Mouse (Mus musculus) c-Kit-negative CD71-positive TER-119-positive erythroid progenitor cells, embryonic 14.5 days (primary cell): ENCODE data around the gene Manba.
"Not testable (repeated sequence)": the region's sequence is repeated elsewhere in the genome, so short reads cannot be mapped to it uniquely, and the experiment has no call there.

Experiments
- DNase-seq: peaks from one replicate; pipeline ENCODE4 v3.0.0-alpha.2; 2013; ENCODE audit warnings: low read depth, low spot score

Manba gene

GRCm38 (mm10) chr3:135486351-135486750 lies 940 bp downstream of the Manba start:
- no peak for DNase-seq

- no peak for DNase-seq
Measured at GRCm38 (mm10) chr3:135487803-135488202, 2.4 kb downstream of the Manba start.

DNA sequence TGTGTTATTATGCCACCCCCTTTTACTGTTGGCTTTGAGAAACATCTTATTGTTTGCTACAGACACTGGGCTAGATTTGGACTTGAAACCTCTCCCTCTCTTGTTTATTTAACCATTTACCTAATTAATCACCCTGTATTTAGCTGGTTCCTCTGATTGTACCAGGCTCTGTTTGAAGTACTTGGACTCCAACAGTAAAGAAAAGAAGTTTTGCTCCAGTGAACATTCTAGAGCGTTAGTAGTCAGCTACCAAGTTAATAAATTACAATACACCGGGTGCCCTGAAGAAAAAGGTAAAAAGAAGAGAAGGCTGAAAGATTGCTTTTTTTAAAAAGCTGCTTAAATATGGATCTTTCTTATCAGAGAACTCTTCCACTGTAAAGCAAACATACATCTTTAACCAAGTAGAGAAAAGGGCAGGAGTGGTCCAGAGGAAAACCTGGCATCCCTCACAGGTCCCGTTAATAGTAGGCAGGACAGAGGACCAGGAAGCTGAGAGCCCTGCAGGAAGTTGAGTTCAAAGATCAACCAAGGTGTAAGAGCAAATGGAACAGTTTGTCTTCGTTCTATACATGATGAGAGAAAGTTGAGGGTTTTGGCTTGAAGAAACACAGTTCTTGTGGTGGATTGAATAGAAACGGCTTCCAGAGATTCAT lies 4.6 kb downstream of the Manba start:
- DNase-seq = no peak

- no peak for DNase-seq
Measured at GRCm38 (mm10) chr3:135491102-135491501, 5.7 kb downstream of the Manba start.

DNA sequence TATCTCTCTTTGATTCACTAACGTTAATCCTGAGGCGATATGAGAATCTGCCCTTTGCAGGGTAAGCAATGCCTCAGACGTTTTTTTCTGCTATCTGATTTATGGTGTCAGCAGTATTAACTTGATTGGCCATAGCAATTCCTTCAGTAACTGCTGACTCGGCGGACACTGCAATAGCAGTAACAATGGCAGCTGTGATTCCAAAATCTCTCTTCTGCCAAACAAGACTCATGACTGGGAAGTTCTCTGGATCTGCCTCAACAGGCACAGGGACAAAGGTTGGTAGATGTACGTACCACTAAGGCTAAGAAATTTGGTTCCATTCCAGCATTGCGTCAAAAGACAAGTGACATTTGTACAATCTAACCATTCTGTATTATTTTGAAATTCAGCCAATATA lies 7.9 kb downstream of the Manba start:
- not testable (repeated sequence) for DNase-seq

- DNase-seq = not testable (repeated sequence)
Measured at GRCm38 (mm10) chr3:135497956-135498355, 12.5 kb downstream of the Manba start.

DNA sequence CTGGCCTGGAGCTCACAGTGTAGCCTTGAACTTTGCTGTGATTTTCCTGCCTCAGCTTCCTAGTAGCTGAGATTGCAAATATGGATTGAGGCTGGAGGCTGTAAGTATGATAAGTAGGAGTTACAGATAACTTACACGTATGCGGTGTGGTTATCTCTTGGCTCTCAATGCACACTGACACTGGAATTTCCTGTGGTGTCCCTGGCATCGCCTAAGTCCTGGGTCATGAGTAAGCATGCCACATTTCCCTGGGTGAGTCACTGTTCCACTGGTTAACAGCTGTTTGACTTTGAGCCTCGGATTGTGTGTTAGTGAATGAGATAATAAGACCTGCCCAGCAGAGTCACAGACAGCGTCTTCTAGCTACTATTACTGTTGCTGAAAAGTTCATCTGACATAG lies 13.5 kb downstream of the Manba start:
- no peak for DNase-seq

- no peak for DNase-seq
Measured at GRCm38 (mm10) chr3:135503160-135503559, 17.7 kb downstream of the Manba start.

DNA sequence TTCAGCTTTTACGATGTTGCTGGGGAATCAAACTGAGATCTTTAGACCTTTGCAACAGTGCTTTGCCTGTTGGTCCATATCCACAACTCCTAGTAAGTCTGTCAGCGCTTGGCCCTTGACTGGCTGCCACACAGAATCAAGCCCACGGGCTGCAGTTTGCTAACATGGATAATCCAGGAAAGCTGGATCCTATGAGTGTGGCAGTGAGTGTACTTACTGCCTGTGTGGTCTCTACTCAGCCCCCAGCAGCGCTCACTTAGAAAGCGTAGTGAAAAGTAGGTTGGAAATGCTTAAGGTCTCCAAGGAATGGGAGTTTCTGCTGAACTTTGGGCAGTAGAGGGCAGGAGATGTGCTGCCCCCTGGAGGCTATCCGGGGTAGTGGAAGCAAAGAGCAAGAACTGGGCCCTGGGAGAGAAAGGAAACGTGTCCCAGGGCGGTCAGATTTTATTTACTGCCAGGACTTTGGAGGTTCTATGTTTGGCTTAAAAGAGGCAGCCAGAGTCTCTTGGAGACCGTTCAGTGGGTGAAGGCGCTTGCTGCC lies 20.0 kb downstream of the Manba start:
- peak; percentile 49 for DNase-seq

DNA sequence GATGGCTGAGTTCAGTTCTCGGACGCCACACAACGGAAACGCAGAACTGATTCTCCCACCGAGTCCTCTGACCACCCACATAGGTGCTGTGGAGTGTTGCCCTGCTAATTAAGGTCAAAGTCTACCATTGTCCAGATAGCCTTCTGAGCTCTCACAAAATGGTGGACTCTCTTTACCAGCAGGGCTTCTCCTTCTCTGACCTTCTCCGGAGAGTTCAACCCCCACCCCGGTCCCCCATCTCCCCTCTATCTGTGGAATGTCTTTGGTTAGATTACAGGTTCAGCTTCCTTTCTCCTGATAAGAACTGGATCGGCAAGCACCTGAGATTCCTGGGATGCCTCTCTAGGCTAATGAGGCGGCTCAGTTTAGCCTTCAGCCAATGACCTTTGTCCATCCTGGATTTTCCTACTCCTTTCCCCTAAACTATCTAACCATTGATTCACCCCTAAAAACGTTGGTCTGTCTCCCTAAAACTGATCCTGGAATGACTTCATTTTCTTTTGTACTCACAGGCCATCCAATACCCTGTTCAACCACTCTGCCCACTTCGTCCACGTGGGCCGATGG lies 20.6 kb downstream of the Manba start:
- DNase-seq = no peak

GRCm38 (mm10) chr3:135507506-135507905 lies 22.1 kb downstream of the Manba start:
- DNase-seq = no peak

DNA sequence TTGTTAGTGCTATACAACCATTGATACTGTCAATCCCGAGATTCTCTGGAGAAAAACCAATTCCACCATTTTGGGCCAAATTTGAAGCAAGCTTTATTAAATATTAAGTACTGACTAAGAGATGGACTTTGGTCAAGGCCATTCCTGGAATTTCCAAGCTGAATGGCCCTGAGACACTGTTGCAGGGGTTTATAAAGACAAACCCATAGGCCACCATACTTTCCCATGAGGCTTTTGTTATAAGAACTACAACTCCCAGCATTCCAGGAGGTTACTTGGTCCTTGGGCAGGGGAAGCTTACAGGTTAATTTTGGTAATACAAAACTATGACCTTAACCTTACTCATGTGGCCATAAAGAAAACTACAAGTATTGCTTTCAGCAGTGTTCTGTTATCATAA lies 22.8 kb downstream of the Manba start:
- DNase-seq = no peak

- DNase-seq = no peak
Measured at GRCm38 (mm10) chr3:135510372-135510771, 25.0 kb downstream of the Manba start.

- DNase-seq = no peak
Measured at GRCm38 (mm10) chr3:135511683-135512082, 26.3 kb downstream of the Manba start.

- no peak for DNase-seq
Measured at GRCm38 (mm10) chr3:135513270-135513669, 27.9 kb downstream of the Manba start.

- no peak for DNase-seq
Measured at GRCm38 (mm10) chr3:135513800-135514425, 28.5 kb downstream of the Manba start.

- DNase-seq = no peak
Measured at GRCm38 (mm10) chr3:135515246-135515645, 29.8 kb downstream of the Manba start.

DNA sequence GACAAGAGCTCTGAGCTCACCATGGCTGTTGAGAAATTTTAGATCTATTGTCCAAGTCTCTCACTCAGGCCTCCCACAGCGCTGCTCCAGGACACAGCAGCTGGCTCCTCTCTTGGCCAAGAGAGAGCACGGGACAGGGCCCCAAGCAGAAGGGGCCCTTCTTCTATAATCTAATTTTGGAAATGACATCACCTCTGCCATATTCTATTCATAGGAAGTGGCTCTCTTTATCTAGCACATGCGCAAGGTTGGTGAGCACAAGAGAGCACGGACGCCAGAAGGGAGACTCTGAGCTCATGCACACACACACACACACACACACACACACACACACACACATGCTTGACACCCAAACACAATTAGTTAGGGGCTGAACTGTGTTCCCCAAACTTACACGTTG lies 31.5 kb downstream of the Manba start:
- no peak for DNase-seq

DNA sequence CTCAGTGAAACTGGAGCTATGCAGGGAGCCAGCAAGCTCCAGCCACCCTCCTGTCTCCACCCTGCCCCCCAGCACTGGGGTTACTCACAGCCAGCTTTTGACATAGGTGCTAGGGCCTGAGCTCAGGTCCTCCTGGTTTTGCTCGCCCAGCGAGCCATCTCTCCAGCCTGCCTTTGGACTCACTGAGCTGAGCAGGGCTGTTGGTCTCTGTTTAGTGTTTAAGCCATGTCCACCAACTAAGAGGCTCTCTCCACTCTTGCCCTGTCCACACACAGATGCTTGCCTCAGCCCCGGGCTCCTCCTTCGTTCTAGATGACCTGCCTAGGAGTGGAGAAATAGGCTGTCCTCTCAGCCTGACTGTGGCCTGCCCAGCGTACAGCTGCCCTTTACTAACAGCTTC lies 33.5 kb downstream of the Manba start:
- no peak for DNase-seq

DNA sequence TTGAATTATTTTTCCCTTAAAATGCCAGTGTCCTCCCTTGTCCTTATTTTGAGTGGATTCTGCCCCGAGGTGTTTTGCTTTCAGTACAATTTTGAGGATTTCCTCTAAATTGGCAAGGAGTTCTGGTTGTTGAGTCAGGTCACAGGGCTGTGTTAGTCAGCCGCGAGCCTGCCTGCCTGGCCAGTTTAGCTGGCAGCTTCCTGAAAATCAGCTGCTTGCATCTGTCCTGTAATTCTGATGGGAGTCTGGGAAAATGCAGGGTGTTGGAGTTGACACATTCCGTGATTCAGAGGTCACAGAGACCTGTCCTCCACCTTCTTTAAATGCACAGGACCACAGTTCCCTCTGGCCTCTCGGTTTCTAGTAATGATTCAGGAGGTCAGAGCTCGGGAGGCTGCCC lies 34.2 kb downstream of the Manba start:
- no peak for DNase-seq

GRCm38 (mm10) chr3:135521963-135522362 lies 36.6 kb downstream of the Manba start:
- DNase-seq = no peak

DNA sequence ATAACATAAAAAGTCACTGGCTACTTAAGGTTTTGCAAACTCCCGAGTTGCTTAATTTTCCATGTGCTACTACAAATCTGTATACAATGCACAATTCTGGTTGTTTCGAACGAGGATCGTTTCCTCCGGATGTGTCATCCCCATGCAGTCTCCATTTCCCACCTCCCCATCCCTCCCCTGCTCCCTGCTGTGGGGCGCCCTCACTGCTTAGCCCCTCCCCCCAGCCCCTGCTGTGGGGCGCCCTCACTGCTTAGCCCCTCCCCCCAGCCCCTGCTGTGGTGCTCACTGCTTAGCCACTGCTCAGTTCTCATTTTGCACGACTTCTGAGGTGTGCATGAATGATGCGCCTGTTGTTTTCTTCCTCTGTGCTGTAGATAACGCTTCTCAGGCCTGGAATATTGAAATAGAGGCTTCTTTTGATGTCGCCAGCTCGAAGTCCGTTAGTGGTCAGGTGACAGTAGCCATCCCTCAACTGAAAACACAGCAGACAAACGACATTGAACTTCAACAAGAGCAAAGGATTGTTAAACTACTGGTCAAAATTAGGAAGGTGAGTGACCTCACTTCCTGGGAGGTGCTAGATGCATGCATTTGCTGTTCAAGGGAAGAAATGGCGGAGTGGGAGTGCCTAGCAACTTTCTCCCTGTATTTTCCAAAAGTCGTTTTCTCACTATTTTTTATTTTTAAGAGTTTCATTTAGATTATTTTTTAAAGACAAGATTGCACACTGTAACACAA lies 37.4 kb downstream of the Manba start:
- no peak for DNase-seq
